Mouse (Mus musculus) monocyte, adult 5-6 weeks (primary cell): ENCODE results near the gene Atp8b3. TPM values are rescaled to one million over a fixed set of nuclear protein-coding genes. Genes with fewer than 3 reads are reported as not detected.

Experiments used
- ATAC-seq: fragments of 153-309, 156-312 bp; replicated peaks from 2 replicates; pipeline ENCODE4 v1.8.0; 2017; ENCODE audit warnings: mild to moderate bottlenecking; ENCODE audit not compliant: low TSS enrichment, insufficient number of reproducible peaks, severe bottlenecking, poor library complexity, low FRiP score
- total RNA-seq: library from RNA; stranded (forward); fragments of 200-1000, 200-491, 200-594 nt; gene quantifications from 3 replicates; pipeline ENCODE4 v1.2.3, GENCODE M21; 2017

Atp8b3 gene
- total RNA-seq, 1 experiment from 2014 or later = 1.0 TPM

DNA sequence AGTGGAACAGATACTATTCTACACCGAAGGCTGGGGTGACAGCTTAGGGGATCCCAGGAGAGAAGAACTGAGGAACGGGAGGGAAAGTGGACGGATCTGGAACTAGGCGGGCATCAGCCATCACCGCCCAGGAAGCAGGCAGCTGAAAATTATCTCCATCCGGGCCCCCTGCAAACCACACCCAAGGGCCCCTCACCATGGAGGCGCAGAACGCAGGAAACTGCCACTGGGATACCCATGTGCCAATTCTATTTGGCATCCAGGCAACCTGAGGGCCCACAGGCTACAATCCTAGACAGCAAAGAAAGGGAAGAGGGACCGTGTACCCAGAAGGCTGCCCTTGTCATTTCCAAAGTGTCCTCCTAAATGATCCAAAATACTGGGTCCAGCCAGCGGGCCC lies 31.5 kb upstream of the Atp8b3 start:
- ATAC-seq = no peak

DNA sequence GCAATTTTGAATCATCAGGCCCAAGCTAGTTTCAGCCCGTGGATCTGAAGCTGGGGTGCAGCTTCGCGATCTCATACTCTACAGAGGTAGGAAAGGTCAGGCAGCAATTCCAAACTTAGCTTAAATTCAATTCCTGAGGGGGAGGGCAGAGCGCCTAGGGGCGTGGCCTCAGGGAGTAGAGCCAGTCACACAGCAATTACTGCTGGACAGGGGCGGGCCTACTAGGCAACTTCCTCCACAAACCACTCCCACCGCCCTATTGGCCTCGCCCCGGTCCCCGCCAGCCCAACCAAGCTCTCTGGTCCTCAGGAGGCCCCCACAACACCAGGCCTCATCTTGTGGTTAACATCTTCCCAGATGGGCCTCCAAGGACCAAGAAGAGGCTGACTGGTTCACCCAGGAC lies 30.7 kb upstream of the Atp8b3 start:
- peak; percentile 75 for ATAC-seq

- no peak for ATAC-seq
These were observed 30.0 kb upstream of the Atp8b3 start for GRCm38 (mm10) chr10:80568876-80569275.

DNA sequence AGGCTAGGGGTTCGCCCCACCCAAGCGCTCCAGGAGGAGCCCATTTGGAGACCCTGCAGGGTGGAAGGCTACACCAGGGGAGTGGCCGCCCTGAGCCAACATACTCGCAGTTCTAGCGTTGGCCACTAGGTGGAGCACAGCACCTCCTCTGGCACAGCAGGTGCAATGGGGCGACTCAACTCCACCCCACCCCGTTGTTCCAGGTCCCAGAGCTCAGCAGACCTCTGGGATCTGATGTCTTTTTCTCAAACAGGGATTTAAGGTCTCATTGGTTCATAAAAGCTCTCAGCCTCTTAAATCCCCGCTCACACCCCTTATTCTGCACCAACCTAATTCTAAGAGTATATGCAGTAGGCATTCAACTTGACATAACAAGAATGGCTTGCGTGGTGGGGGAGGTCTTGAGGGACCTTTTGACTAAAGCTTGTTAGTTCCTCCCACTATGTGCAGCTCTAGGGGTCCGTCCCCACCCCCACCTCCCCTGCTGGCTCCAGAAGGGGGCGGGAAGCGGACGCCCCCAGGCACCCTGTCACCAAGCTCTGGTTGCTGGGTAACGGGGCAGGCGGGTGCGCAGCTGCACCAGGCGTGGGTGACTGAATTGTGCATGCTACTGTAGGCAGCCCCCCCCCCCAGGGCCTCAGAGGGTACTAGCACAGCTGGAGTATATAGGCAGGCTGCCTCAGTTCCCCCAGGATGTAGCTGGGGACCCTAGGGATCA lies 27.6 kb upstream of the Atp8b3 start:
- peak; percentile 45 for ATAC-seq

DNA sequence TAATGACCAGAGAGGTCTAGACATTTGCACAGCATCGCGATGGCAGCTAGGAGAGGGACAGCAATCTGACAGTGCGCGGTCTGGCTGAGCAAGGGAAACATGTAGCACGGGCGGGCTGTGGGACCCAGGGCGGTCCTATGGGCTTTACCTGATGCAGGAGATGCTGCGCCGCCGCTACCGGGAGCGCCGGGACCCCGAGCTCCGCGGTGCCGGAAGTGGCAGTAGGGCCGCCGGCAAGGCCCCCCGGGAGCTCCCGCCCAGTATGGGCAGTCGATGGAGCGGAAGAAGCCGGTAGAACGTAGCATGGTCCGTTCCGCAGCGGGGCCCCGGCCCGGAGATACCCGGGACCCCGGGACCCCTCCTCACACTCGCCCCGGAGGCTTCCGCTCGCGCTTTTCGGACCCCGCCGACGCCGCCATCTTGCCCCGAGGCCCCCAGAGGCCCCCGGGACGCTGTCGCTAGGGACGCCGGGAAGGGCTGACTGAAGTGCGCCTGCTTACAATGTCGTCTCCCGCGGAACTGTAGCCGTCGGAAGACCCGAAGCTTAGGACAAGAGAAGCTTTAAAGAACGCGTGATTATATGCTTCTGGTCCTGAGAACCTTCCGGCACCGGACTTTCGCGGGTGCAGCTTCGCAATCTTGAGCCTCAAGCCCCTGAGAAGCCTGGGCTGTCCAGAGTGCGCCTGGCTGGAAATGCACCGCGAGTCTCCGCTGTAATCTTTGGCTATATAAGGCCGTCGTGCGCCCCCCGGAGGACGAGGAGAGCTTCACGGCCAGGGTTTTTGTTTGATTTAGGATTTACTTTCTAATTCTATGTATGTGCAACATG lies 22.4 kb upstream of the Atp8b3 start, which contains the start of gene Rexo1:
Gene Rexo1 (minus strand): TSS at position 445 of the 829 bp plus-strand sequence.
- peak; percentile 80 for ATAC-seq

DNA sequence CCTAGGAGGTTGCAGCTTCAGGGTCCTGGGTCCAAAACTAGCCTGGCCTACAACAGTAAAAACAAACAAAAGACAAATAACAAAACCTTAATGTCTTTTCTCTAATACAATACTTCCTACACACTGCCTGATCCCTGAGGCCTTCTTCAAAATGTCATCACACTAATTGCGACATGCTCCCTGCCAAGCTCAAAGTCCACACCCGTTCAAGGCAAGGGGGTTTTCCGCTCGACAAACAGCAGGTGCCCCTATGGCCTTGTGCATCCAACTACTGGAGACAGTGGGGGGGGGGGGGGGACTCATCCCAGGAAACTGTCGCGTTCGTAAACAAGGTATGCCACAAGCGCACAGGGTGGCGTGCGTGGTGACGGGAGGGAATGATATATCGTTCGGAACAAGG lies 21.7 kb upstream of the Atp8b3 start:
- ATAC-seq = no peak; the same call in 1 of the 2 replicates

GRCm38 (mm10) chr10:80559431-80559830 lies 20.5 kb upstream of the Atp8b3 start:
- no peak for ATAC-seq

DNA sequence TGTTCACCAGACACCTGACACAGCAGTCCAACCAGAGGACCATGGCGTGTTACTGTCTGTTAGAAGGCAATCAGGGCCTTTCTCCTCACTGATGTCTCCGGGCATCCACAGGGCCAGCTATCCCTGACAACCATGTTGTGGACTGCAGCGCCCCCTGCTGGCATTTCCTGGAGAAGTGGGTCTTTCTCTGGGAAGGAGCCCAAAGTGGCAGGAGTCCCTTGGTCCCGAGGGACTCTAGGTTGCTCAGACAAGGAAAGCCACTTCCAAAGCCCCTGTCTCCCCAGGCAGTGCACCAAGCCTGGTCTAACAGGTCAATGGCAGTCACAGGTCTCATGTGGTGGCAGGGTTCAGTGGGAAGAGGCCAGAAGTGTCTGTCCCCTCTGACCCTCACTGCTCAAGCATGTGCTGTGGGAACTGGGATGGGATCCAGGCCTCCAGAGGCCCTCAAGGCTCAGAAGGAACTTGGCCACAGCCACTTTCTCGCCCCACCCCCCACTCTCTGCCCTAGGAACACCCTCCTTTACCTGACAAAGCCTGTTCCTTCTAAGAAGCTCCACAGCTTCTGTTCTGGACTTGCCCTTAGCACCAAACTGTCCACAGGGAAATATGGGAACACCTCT lies 18.5 kb upstream of the Atp8b3 start:
- no peak for ATAC-seq

DNA sequence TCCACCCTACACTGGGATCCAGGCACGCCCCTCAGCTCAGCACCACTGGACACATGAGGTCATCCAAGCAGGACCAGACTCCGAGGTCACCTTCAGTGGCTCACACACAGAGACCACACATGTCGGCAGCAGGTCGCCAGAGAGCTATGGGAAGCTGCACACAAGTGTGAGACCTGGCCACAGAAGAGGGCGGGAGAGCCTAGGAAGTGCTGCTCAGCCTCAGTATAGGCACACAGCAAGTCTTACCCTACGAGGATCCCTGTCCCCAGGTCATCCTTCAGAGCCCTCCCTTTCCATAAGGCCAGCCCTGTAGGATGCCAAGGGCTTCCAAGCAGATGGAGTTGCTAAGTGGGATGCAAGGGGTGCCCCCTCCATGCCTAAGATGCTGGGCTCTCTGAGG lies 15.1 kb upstream of the Atp8b3 start:
- no peak for ATAC-seq

GRCm38 (mm10) chr10:80553575-80553974 lies 14.7 kb upstream of the Atp8b3 start:
- ATAC-seq = no peak

- no peak for ATAC-seq
These were observed 13.4 kb upstream of the Atp8b3 start for GRCm38 (mm10) chr10:80552364-80552763.

GRCm38 (mm10) chr10:80549279-80549678 lies 10.4 kb upstream of the Atp8b3 start:
- no peak for ATAC-seq

- ATAC-seq = peak; percentile 54; the same call in 1 of the 2 replicates
These were observed 9.6 kb upstream of the Atp8b3 start for GRCm38 (mm10) chr10:80548428-80549006.

DNA sequence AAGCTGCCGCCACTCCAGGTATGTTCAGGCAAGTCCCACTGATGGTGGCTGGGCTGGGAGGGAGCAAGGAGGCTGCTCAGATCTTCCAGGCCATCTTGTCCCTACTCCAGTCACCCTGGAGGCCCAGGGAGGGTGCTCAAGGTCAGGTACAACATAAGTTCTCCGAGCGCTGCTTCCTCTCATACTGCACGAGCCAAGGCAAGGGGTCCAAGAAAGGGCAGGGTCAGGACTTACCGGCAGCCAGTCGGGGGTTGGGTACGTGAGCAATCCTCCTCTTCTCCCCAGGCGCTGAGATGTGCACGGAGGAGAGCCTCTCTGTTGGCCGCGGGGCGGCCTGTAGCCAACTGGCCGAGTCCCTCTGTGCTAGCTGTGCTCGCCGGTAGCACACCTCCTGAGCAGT lies 8.6 kb upstream of the Atp8b3 start:
- ATAC-seq = no peak

DNA sequence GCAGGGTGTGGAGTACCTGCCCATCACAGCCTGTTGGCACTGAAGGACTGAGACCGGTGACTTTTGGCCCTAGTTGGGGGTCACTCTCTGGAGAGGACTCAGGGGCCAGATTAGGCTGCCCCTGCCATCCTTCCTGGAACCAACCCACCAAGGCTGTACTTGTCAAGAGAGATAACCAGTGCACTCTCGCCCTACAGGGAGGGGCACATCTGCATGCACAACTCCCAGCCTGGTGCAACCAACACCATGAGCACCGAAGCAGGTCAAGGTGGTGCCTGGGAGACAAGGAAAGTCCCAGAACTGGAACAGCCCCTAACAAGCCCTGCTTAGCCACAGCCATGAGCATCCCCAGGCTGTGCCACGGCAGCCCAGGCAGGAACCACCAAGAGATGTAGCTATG lies 8.0 kb upstream of the Atp8b3 start:
- no peak for ATAC-seq

GRCm38 (mm10) chr10:80545590-80545989 lies 6.7 kb upstream of the Atp8b3 start:
- ATAC-seq = no peak

- no peak for ATAC-seq
These were observed 4.9 kb upstream of the Atp8b3 start for GRCm38 (mm10) chr10:80543873-80544272.

GRCm38 (mm10) chr10:80539493-80539892 lies 569 bp upstream of the Atp8b3 start:
- no peak for ATAC-seq

- ATAC-seq = no peak
These were observed 744 bp downstream of the Atp8b3 start for GRCm38 (mm10) chr10:80538180-80538579.
